Mouse (Mus musculus) lung, embryonic 16.5 days (tissue): ENCODE results near the gene Rpl19. TPM values are rescaled to one million over a fixed set of nuclear protein-coding genes. Genes with fewer than 3 reads are reported as not detected.
A peak's percentile ranks its signal among the peaks of the same experiment; 100 is the strongest.

Experiments
- ATAC-seq: fragments of 200-750 bp; cut with Nextera tagmentation; 2 replicates; pipeline ENCODE4 v1.8.0; 2017; ENCODE audit warnings: low read depth, mild to moderate bottlenecking, moderate library complexity
- H3K27ac ChIP-seq: fragments of 300-500 bp; sonication (generic); 2 replicates; pipeline ENCODE4 v1.5.1; 2014; ENCODE audit warnings: mild to moderate bottlenecking, control low read depth, low read length
- H3K27me3 ChIP-seq: fragments of 300-500 bp; sonication (generic); 2 replicates; pipeline ENCODE4 v1.6.1; 2014; ENCODE audit warnings: low read depth, low read length, mixed read lengths; ENCODE audit not compliant: control insufficient read depth, insufficient read depth
- H3K36me3 ChIP-seq: fragments of 300-500 bp; sonication (generic); 2 replicates; pipeline ENCODE4 v1.6.1; 2014; ENCODE audit warnings: low read length; ENCODE audit not compliant: control insufficient read depth, insufficient read depth
- H3K4me1 ChIP-seq: fragments of 300-500 bp; sonication (generic); replicated peaks from 2 replicates; pipeline ENCODE4 v1.6.1; 2014; ENCODE audit warnings: low read length, mixed read lengths; ENCODE audit not compliant: control insufficient read depth, insufficient read depth
- H3K4me2 ChIP-seq: fragments of 300-500 bp; sonication (generic); 2 replicates; pipeline ENCODE4 v1.6.1; 2014; ENCODE audit warnings: low read depth, low read length, control low read depth
- H3K4me3 ChIP-seq: fragments of 300-500 bp; sonication (generic); 2 replicates; pipeline ENCODE4 v1.5.1; 2014; ENCODE audit warnings: mild to moderate bottlenecking, low read length, control low read depth
- H3K9ac ChIP-seq: fragments of 300-500 bp; sonication (generic); 2 replicates; pipeline ENCODE4 v1.6.1; 2014; ENCODE audit warnings: low read length, control low read depth
- H3K9me3 ChIP-seq: fragments of 300-500 bp; sonication (generic); 2 replicates; pipeline ENCODE4 v1.6.1; 2016; ENCODE audit warnings: low read length; ENCODE audit not compliant: control insufficient read depth
- WGBS: fragments of 180-500 bp; shearing (Covaris S2); extraction: QIAGEN DNeasy Blood & Tissue Kit; methylation state at CpG from one replicate; pipeline ENCODE4 v1.1.7; 2014; 5-methylcytosine and 5-hydroxymethylcytosine counted together
- polyA plus RNA-seq: library from polyadenylated mRNA; unstranded; fragments of >200 nt; fragmentation: Nextera tagmentation; extraction: Ambion mirVana; gene quantifications from 2 replicates; pipeline ENCODE4 v1.2.1, GENCODE M21; 2015

Gene Rpl19
- polyA plus RNA-seq, 1 experiment from 2014 or later = 999 TPM

DNA sequence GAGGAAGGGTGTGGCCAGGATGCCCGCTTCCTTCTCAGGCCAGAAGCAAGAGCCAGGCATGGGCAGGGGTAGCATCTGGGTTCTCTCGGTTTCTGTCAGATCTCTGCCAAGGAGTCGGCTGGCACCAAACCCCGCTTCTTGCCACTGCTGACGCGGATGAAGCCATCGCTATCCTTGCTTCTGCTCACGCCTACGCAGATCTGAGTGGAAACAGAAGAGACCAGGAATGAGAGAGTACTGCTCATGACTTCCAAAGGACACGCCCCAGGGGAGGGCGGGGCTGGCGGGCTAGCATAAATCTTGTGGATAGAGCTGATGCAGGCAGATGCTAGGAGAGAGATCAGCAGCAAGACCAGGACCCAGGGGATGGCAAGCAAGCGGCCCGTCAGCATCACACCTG is 11.4 kb downstream of the Rpl19 start:
- 48% methylated on average over 14 of the region's 14 CpGs for WGBS
- ATAC-seq = no peak
- no peaks in the 10 kb centered on the region for H3K9me3 ChIP-seq
- H3K27me3 ChIP-seq = peaks cover 17% of the 10 kb centered on the region
- no peak overlapping the region for H3K9ac ChIP-seq
- no peaks in the 10 kb centered on the region for H3K36me3 ChIP-seq
- no peak overlapping the region for H3K4me3 ChIP-seq
- H3K4me2 ChIP-seq = no peak overlapping the region
- H3K4me1 ChIP-seq = peaks cover 7% of the 10 kb centered on the region
- no peak overlapping the region for H3K27ac ChIP-seq

DNA sequence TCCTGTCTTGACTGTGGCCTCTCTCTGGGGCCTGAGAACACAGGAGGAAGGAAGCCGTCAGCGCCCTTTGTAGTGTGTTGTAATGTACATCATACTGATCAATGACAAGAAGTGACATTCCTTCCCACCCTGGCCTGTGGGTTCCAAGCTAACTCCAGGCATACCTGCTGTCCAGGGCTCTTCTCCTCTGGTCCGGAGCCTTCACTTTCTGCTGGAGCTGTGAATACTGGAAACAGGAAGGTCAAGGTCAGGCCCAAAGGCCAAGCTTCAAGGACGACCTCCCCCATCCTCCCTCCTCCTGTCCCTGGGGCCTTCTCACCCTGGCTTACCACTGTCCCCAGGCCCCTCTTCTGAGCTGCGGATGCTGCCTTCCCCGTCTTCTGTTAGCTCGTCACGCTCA is 14.5 kb downstream of the Rpl19 start:
- H3K36me3 ChIP-seq = no peaks in the 10 kb centered on the region
- 68% methylated on average over 8 of the region's 8 CpGs for WGBS
- H3K9ac ChIP-seq = no peak overlapping the region
- H3K4me3 ChIP-seq = no peak overlapping the region
- no peak for ATAC-seq
- H3K27ac ChIP-seq = no peak overlapping the region
- H3K4me2 ChIP-seq = no peak overlapping the region
- peaks cover 12% of the 10 kb centered on the region for H3K27me3 ChIP-seq
- H3K9me3 ChIP-seq = no peaks in the 10 kb centered on the region
- peaks cover 11% of the 10 kb centered on the region for H3K4me1 ChIP-seq

DNA sequence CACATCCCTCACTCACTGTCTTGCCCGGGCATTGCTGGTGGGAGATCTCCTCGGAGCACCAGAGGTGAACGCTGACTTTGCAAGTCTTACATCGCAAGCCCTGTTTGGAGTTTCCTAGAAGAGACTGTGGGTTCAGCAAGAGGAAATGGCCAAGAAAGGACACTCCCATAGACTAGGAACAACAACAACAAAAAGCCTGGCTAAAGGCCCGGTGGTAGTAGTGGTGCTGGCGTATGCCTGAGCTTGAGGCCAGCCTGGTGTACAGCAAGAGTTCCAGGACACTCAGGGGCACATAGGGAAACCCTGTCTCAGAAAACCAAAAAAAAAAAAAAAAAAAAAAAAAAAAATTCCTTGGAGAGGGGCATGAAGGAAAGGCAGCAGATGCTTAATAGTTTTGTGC is 16.2 kb downstream of the Rpl19 start:
- Histone ChIP-seq H3K9ac (no peak overlapping the region), H3K4me2 (no peak overlapping the region), H3K27ac (no peak overlapping the region), H3K9me3 (no peaks in the 10 kb centered on the region), H3K4me3 (no peak overlapping the region), H3K27me3 (no peaks in the 10 kb centered on the region), H3K4me1 (peaks cover 8% of the 10 kb centered on the region; the same call in 1 of the 2 replicates), H3K36me3 (no peaks in the 10 kb centered on the region)
- no peak for ATAC-seq
- WGBS = 73% methylated on average over 6 of the region's 6 CpGs

DNA sequence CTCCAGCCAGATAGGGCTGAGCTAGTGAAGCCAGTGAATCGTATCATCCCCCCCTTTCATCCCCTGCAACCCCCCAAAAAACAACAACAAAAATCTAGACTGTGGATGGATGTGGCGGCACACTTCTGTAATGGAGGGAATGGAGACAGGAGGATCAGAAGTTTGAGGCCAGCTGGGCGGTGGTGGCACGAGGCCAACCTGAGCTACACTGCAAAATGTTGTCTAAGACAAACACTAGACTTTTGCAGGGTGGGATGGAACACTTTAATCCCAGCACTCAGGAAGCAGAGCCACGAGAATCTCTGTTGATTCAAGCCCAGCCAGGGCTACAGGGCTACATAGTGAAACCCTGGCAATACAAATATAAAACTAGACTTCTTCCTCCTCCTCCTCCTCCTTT is 17.6 kb downstream of the Rpl19 start:
- no peaks in the 10 kb centered on the region for H3K36me3 ChIP-seq
- 0 out of 2 replicates have a peak overlapping the region, but pooled peaks have one; percentile 21 for H3K9ac ChIP-seq
- no peak overlapping the region for H3K27ac ChIP-seq
- WGBS = 41% methylated on average over 5 of the region's 5 CpGs
- no peak for ATAC-seq
- peak overlapping the region; percentile 28; the same call in 1 of the 2 replicates for H3K4me2 ChIP-seq
- H3K4me1 ChIP-seq = peaks cover 8% of the 10 kb centered on the region; the same call in 1 of the 2 replicates
- H3K4me3 ChIP-seq = no peak overlapping the region
- H3K27me3 ChIP-seq = no peaks in the 10 kb centered on the region
- H3K9me3 ChIP-seq = no peaks in the 10 kb centered on the region

DNA sequence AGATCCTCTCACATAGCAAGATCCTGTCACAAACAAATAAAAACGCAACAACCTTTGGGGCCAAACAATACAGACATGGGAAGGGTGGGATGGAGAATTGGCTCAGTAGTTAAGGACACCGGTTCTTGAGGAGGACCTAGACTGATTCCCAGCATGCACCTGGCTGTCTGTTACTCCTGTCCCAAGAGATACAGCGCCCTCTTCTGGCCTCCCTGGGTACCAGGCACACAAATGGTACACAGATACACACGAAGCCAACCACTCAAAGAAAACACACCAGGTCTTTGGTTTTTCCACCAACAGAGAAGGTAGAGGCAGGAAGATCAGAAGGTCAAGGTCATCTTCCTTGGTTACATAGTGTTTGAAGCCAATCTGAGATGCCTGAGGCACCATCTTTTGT is 19.1 kb downstream of the Rpl19 start:
- Histone ChIP-seq H3K36me3 (no peaks in the 10 kb centered on the region), H3K27me3 (peaks cover 9% of the 10 kb centered on the region), H3K4me3 (no peak overlapping the region), H3K9ac (no peak overlapping the region), H3K27ac (no peak overlapping the region), H3K4me1 (peaks cover 8% of the 10 kb centered on the region; the same call in 1 of the 2 replicates), H3K4me2 (no peak overlapping the region), H3K9me3 (no peaks in the 10 kb centered on the region)
- no peak for ATAC-seq
- 60% methylated on average over 4 of the region's 4 CpGs for WGBS

DNA sequence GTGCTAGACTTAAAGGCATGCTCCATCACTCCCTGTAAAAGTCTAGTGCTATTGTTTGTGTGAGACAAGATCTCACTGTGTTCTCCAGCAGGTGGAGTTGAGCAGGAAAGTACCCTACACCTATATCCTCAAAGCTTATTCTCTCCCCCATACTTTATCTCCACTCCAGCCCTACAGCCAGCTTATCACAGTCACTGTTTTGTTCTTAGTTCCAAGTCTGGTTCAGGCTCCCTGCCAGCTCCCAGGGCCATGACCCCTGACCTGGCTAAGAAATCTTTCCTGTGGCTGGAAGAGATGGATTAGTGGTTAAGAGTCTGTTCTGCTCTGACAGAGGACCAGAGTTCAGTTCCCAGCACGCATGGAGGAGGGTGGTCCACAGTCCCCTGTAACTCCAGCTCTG is 20.0 kb downstream of the Rpl19 start:
- Histone ChIP-seq H3K4me3 (no peak overlapping the region), H3K9me3 (no peaks in the 10 kb centered on the region), H3K27me3 (peaks cover 17% of the 10 kb centered on the region), H3K36me3 (no peaks in the 10 kb centered on the region), H3K27ac (no peak overlapping the region), H3K4me1 (peaks cover 8% of the 10 kb centered on the region; the same call in 1 of the 2 replicates), H3K9ac (no peak overlapping the region), H3K4me2 (no peak overlapping the region)
- 57% methylated on average over 1 of the region's 1 CpGs for WGBS
- no peak for ATAC-seq

DNA sequence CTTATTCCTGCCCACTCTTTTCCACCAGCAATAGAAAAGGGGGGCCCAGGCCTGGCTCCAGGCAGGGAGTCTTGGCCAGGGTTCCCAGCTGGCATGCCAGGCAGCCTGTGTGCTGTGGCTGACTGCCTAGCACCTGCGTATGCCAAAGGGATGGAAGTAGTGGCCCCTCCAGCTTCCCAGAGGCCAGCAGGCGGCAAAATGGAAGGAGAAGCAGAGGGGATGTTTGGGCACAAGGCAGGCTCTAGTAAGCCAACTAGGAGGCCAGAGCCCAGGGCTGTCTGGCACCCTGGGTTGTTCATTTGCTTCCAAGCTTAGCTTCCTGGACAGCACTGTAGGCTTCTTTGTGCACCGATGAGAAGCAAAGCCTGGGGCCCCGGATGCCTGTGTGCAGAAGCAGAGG is 21.2 kb downstream of the Rpl19 start:
- H3K36me3 ChIP-seq = no peaks in the 10 kb centered on the region
- no peak overlapping the region for H3K4me3 ChIP-seq
- H3K27me3 ChIP-seq = peaks cover 29% of the 10 kb centered on the region
- no peak overlapping the region for H3K9ac ChIP-seq
- no peak overlapping the region for H3K4me2 ChIP-seq
- no peak for ATAC-seq
- H3K9me3 ChIP-seq = no peaks in the 10 kb centered on the region
- H3K27ac ChIP-seq = no peak overlapping the region
- 75% methylated on average over 4 of the region's 4 CpGs for WGBS
- H3K4me1 ChIP-seq = peaks cover 15% of the 10 kb centered on the region

DNA sequence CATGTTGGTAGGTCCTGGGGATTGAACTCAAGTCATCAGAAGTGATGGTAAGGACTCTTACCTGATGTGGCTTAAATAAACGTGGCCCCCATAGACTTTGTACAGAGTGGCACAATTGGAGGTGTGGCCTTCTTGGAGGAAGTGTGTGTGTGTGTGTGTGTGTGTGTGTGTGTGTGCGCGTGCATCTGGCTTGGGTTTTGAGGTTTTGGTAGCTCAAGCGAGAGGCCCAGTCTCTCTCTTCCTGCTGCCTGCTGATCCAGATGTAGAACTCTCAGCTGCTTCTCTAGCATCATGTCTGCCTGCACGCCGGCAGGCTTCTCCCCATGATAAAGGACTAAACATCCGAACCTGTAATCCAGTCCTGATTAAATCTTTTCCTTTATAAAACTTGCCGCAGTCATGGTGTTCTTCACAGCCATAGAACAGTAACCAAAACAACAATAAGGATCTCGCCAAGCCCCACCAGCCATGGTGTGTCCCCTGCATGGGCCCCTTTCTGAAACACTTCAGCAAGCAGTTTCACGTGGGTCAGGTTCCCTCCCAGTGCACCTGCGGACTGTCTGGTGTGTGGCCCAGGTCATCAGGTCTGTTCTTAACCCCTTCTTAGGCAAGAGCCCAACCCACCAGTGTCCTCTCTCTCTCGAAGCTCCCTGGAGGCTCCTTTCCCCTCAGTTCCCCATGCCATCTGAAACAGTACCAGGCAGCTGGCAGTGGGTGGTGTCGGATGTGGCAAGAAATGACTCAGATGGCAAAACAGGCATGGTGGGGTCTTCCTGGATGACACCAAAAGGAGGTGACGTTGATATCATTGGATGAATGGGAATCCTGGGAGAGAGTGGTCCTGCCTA is 23.4 kb downstream of the Rpl19 start:
- WGBS = 59% methylated on average over 14 of the region's 14 CpGs

DNA sequence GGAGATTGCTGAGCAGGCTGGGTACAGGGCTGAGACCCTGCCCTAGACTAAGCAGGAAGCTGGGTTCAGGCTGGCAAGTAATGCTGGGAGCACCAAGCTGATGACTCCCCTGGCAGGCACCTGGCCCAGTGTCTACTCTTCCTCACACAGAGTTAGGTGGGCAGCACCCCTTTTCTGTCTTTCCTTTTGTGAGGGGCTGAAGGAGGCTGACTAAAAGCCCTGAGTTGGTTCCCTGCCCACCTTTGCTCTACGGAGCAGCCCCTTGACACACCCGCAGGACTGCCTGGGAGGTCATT is 24.0 kb downstream of the Rpl19 start:
- 29% methylated on average over 2 of the region's 2 CpGs for WGBS
- no peak for ATAC-seq

More for the DNA sequence above, 23.4 kb downstream of the Rpl19 start:
- H3K36me3 ChIP-seq = no peaks in the 10 kb centered on the region
- no peak overlapping the region for H3K9ac ChIP-seq
- no peak overlapping the region for H3K4me3 ChIP-seq
- peaks cover 44% of the 10 kb centered on the region for H3K27me3 ChIP-seq
- H3K9me3 ChIP-seq = no peaks in the 10 kb centered on the region
- no peak overlapping the region for H3K27ac ChIP-seq
- H3K4me1 ChIP-seq = peaks cover 13% of the 10 kb centered on the region
- H3K4me2 ChIP-seq = no peak overlapping the region
- no peak for ATAC-seq

More for the DNA sequence above, 24.0 kb downstream of the Rpl19 start:
- Histone ChIP-seq H3K36me3 (no peaks in the 10 kb centered on the region), H3K9ac (no peak overlapping the region), H3K27ac (no peak overlapping the region), H3K9me3 (no peaks in the 10 kb centered on the region), H3K4me2 (no peak overlapping the region), H3K4me1 (peaks cover 11% of the 10 kb centered on the region), H3K27me3 (peaks cover 44% of the 10 kb centered on the region), H3K4me3 (no peak overlapping the region)
